Mouse (Mus musculus): ENCODE measurements around the gene 1700037C18Rik.

DNA sequence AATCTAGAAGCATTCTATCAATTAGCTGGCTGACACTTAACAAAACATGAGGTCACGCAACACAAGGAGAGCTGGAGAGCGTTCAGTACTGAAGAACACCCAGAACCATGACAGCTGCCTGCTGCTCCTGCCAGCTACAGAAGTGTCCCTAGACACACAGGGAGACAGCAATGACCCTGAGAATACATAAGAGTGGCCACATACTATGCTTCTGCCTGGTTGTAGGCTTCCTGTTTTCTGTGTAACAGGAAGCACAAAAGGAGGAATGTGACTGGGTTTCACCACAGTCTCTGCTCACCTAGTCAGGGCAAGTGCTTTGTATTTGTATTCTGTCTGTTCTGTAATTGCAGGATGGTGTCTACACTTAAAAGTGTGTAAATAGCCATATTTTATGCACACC lies 12.3 kb upstream of the 1700037C18Rik start:
- TF ChIP-seq CTCF (IDR thresholded peaks at IDR 0.05; ENCODE audit: insufficient read depth, low read length) (no peak), POLR2A (IDR thresholded peaks at IDR 0.05; ENCODE audit: borderline replicate concordance, extremely low read depth, low read depth, low read length) (no peak)

All from lung, adult 2 months (tissue).